Mouse (Mus musculus) E14TG2a.4 (cell line): ENCODE results near the gene Gfm2.
A peak's percentile ranks its signal among the peaks of the same experiment; 100 is the strongest.

ENCODE experiments used
- CTCF ChIP-seq: conservative IDR thresholded peaks from 2 replicates; pipeline ENCODE4 v1.5.1; 2014; ENCODE audit warnings: low read length
- NANOG ChIP-seq: IDR thresholded peaks from 2 replicates; pipeline ENCODE4 v1.6.1; 2014; ENCODE audit warnings: borderline replicate concordance, low read length, mixed read lengths

GRCm38 (mm10) chr13:97145834-97146233 lies 8.1 kb downstream of the Gfm2 start:
- TF ChIP-seq CTCF: peak; percentile 72
- TF ChIP-seq NANOG: no peak
